Mouse (Mus musculus) embryo, embryonic 10 days (tissue): ENCODE measurements around the gene Gpc5.

ENCODE experiments used
- DNase-seq: peaks from one replicate; pipeline ENCODE4 v3.0.0-alpha.2; 2015; ENCODE audit warnings: low spot score

Gene Gpc5

GRCm38 (mm10) chr14:116308541-116308940, 1216.5 kb downstream of the Gpc5 start:
- no peak for DNase-seq

- DNase-seq = no peak
Measured at GRCm38 (mm10) chr14:116317491-116317890, 1225.5 kb downstream of the Gpc5 start.

- DNase-seq = no peak
Measured at GRCm38 (mm10) chr14:116336182-116336581, 1244.2 kb downstream of the Gpc5 start.

- DNase-seq = no peak
Measured at GRCm38 (mm10) chr14:116338395-116338794, 1246.4 kb downstream of the Gpc5 start.

GRCm38 (mm10) chr14:116348560-116348959, 1256.5 kb downstream of the Gpc5 start:
- DNase-seq = peak; percentile 23

GRCm38 (mm10) chr14:116384602-116385001, 1292.6 kb downstream of the Gpc5 start:
- DNase-seq = no peak

- no peak for DNase-seq
Measured at GRCm38 (mm10) chr14:116415511-116415910, 1323.5 kb downstream of the Gpc5 start.

- no peak for DNase-seq
Measured at GRCm38 (mm10) chr14:116448219-116448618, 1356.2 kb downstream of the Gpc5 start.

GRCm38 (mm10) chr14:116453356-116453755, 1361.3 kb downstream of the Gpc5 start:
- no peak for DNase-seq

- no peak for DNase-seq
Measured at GRCm38 (mm10) chr14:116456211-116456610, 1364.2 kb downstream of the Gpc5 start.

- DNase-seq = no peak
Measured at GRCm38 (mm10) chr14:116473378-116474179, 1381.6 kb downstream of the Gpc5 start.

GRCm38 (mm10) chr14:116494285-116494850, 1402.4 kb downstream of the Gpc5 start:
- DNase-seq = peak; percentile 54

- DNase-seq = no peak
Measured at GRCm38 (mm10) chr14:116538216-116538615, 1446.2 kb downstream of the Gpc5 start.

- DNase-seq = no peak
Measured at GRCm38 (mm10) chr14:116543746-116544145, 1451.7 kb downstream of the Gpc5 start.

- peak; percentile 43 for DNase-seq
Measured at GRCm38 (mm10) chr14:116551401-116551800, 1459.4 kb downstream of the Gpc5 start.

- DNase-seq = peak; percentile 39
Measured at GRCm38 (mm10) chr14:116553316-116553715, 1461.3 kb downstream of the Gpc5 start.

GRCm38 (mm10) chr14:116558141-116558800, 1466.3 kb downstream of the Gpc5 start:
- no peak for DNase-seq

- DNase-seq = peak; percentile 68
Measured at GRCm38 (mm10) chr14:116559990-116560389, 1468.0 kb downstream of the Gpc5 start.
